Mouse (Mus musculus) brain, embryonic 14.5 days (tissue): ENCODE data around the gene Mapk10. TPM values are rescaled to one million over a fixed set of nuclear protein-coding genes. Genes with fewer than 3 reads are reported as not detected.

Source experiments
- DNase-seq: peaks from one replicate; pipeline ENCODE4 v3.0.0-alpha.2; 2011; ENCODE audit warnings: low read depth
- CTCF ChIP-seq: fragments of 200-500 bp; IDR thresholded peaks from 2 replicates; pipeline ENCODE4 v1.5.1; 2012; ENCODE audit warnings: inconsistent platforms, mild to moderate bottlenecking, moderate library complexity, borderline replicate concordance; ENCODE audit not compliant: insufficient read depth, insufficient read length; ENCODE audit errors: extremely low read depth
- POLR2A ChIP-seq: fragments of 200-500 bp; IDR thresholded peaks from 2 replicates; pipeline ENCODE4 v1.6.1; 2012; ENCODE audit warnings: mild to moderate bottlenecking, inconsistent platforms, borderline replicate concordance; ENCODE audit not compliant: poor library complexity, insufficient read depth, insufficient read length, severe bottlenecking; ENCODE audit errors: extremely low read depth
- polyA plus RNA-seq: library from polyadenylated mRNA; depleted of rRNA; stranded (reverse); fragments of >200 nt; gene quantifications from 2 replicates; pipeline ENCODE4 v1.2.3, GENCODE M21; 2012

Mapk10 gene
- polyA plus RNA-seq, 1 experiment: 65.9 TPM

GRCm38 (mm10) chr5:103197796-103198325 lies 13.3 kb downstream of the Mapk10 start:
- TF ChIP-seq POLR2A (no peak), CTCF (no peak)
- DNase-seq: peak; percentile 49

- peak; percentile 39 for DNase-seq
- TF ChIP-seq POLR2A: no peak
- no peak for TF ChIP-seq CTCF
Measured at GRCm38 (mm10) chr5:103194549-103194948, 16.6 kb downstream of the Mapk10 start.

GRCm38 (mm10) chr5:103193700-103194099 lies 17.4 kb downstream of the Mapk10 start:
- no peak for TF ChIP-seq POLR2A
- TF ChIP-seq CTCF: no peak
- DNase-seq: no peak

DNA sequence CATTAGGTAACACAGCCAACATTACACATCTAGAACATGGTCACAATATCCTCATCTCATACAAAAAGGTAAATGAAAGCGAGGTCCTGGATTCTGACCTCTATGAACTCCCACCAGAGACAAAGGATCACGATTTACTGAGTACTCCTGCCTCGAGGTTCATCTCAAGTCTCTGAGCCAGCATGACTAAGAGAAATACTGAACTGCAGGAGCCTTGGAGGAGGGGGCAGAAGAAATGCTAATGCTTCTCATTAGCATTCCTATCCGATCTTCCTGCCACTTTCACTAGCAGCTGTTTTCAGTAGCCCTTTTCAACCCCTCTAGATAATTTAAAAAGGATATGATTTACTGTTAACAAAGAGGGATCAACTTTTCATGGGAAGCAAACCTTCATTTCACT lies 19.6 kb downstream of the Mapk10 start:
- DNase-seq: peak; percentile 85

DNA sequence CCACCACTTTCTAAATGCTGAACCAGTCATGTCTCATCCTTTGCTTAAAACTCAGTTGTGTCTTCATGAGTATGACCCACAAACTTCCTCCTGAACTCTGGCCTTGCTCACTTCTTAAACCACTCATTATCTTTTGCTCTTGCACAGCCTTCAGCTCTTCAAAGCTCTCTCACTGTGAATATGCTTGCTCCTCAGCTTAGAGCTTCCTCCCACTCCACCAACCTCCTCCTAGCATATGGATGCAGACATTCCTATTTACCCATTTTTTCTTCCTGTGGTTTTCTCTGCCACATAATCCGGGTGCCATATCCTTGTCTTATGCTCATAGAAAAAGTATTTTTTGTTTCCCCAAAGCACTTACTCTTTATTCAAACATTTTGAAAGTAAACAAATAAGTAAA lies 26.9 kb downstream of the Mapk10 start:
- DNase-seq: no peak
- TF ChIP-seq CTCF (no peak), POLR2A (no peak)

More for the DNA sequence above, 19.6 kb downstream of the Mapk10 start:
- TF ChIP-seq CTCF (no peak), POLR2A (no peak)

GRCm38 (mm10) chr5:103181622-103182021 lies 29.5 kb downstream of the Mapk10 start:
- no peak for DNase-seq
- TF ChIP-seq POLR2A (no peak), CTCF (no peak)

- DNase-seq: peak; percentile 91
- no peak for TF ChIP-seq POLR2A
- TF ChIP-seq CTCF: no peak
Measured at GRCm38 (mm10) chr5:103177010-103177409, 34.1 kb downstream of the Mapk10 start.

- no peak for DNase-seq
- TF ChIP-seq CTCF: no peak
- no peak for TF ChIP-seq POLR2A
Measured at GRCm38 (mm10) chr5:103175989-103176388, 35.1 kb downstream of the Mapk10 start.

- TF ChIP-seq POLR2A (no peak), CTCF (no peak)
- DNase-seq: peak; percentile 60
Measured at GRCm38 (mm10) chr5:103174607-103175006, 36.5 kb downstream of the Mapk10 start.

GRCm38 (mm10) chr5:103171207-103171606 lies 39.9 kb downstream of the Mapk10 start:
- DNase-seq: no peak
- TF ChIP-seq POLR2A (no peak), CTCF (no peak)

DNA sequence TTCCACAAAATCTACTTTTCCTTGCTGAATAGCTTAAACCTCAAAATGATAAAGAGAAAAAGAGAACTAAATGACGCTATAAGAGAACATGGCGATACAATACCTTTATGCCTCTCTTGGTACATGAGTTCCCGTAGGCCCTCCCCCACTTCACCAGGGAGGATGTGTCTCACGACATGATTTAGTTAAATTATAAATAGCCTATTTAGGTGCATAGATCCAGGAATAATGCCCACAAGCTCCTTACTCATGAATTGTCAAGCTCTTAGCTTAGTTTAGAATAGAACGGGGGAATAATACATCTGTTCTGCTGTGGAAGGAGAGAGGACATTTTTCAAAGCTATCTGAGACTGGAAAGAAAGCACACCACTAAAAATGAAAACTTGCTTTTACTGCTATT lies 43.8 kb downstream of the Mapk10 start:
- TF ChIP-seq POLR2A (no peak), CTCF (no peak)
- peak; percentile 17 for DNase-seq

- DNase-seq: peak; percentile 17
- TF ChIP-seq CTCF (no peak), POLR2A (no peak)
Measured at GRCm38 (mm10) chr5:103166755-103167154, 44.4 kb downstream of the Mapk10 start.

GRCm38 (mm10) chr5:103164022-103164421 lies 47.1 kb downstream of the Mapk10 start:
- TF ChIP-seq CTCF: no peak
- DNase-seq: no peak

GRCm38 (mm10) chr5:103161574-103161973 lies 49.6 kb downstream of the Mapk10 start:
- no peak for TF ChIP-seq CTCF
- TF ChIP-seq POLR2A: no peak
- no peak for DNase-seq
